Mouse (Mus musculus) adrenal gland, adult 2 months (tissue): ENCODE measurements around the gene Fbxo48. TPM values are rescaled to one million over a fixed set of nuclear protein-coding genes. Genes with fewer than 3 reads are reported as not detected.

Experiments used
- DNase-seq: peaks from one replicate; pipeline ENCODE4 v3.0.0; 2021
- long read RNA-seq: library from polyadenylated mRNA; stranded (forward); transcript quantifications from one replicate; pipeline ENCODE4 v2.0.0, GENCODE M21; 2021
- polyA plus RNA-seq: library from polyadenylated mRNA; depleted of rRNA; stranded (reverse); fragments of >200 nt; gene quantifications from 2 replicates; pipeline ENCODE4 v1.2.3, GENCODE M21; 2012; rRNA removed
- total RNA-seq, 2 experiments: library from RNA; stranded (reverse); gene quantifications; 2 replicates each; pipeline ENCODE4 v1.2.3; 2021

Fbxo48 gene
- total RNA-seq (under 1 TPM; 0.32 to 0.52 TPM), polyA plus RNA-seq (0.11 and 0.15 TPM in 2 replicates)
- long read RNA-seq: 0 reads

- peak; percentile 96 for DNase-seq
Measured at GRCm38 (mm10) chr11:16950976-16951760, at the start of gene Fbxo48. Gene Fbxo48 (plus strand): TSS chr11:16951375.

GRCm38 (mm10) chr11:16904302-16905011 lies 46.7 kb upstream of the Fbxo48 start:
- peak; percentile 37 for DNase-seq

GRCm38 (mm10) chr11:16905012-16905332 lies 46.2 kb upstream of the Fbxo48 start:
- no peak for DNase-seq

- DNase-seq: no peak
Measured at GRCm38 (mm10) chr11:16906530-16906929, 44.6 kb upstream of the Fbxo48 start.

- DNase-seq: peak; percentile 22
Measured at GRCm38 (mm10) chr11:16907517-16908129, 43.6 kb upstream of the Fbxo48 start.

GRCm38 (mm10) chr11:16914756-16915155 lies 36.4 kb upstream of the Fbxo48 start:
- DNase-seq: no peak

GRCm38 (mm10) chr11:16915850-16916249 lies 35.3 kb upstream of the Fbxo48 start:
- DNase-seq: no peak

GRCm38 (mm10) chr11:16917512-16917911 lies 33.7 kb upstream of the Fbxo48 start:
- no peak for DNase-seq

GRCm38 (mm10) chr11:16932159-16932558 lies 19.0 kb upstream of the Fbxo48 start:
- DNase-seq: no peak

- no peak for DNase-seq
Measured at GRCm38 (mm10) chr11:16935577-16936236, 15.5 kb upstream of the Fbxo48 start.

GRCm38 (mm10) chr11:16941103-16941793 lies 9.9 kb upstream of the Fbxo48 start:
- no peak for DNase-seq

GRCm38 (mm10) chr11:16941973-16942452 lies 9.2 kb upstream of the Fbxo48 start:
- DNase-seq: no peak

- DNase-seq: no peak
Measured at GRCm38 (mm10) chr11:16943016-16943415, 8.2 kb upstream of the Fbxo48 start.

- DNase-seq: peak; percentile 39
Measured at GRCm38 (mm10) chr11:16948756-16949155, 2.4 kb upstream of the Fbxo48 start.

- DNase-seq: no peak
Measured at GRCm38 (mm10) chr11:16950226-16950975, 774 bp upstream of the Fbxo48 start.

- no peak for DNase-seq
Measured at GRCm38 (mm10) chr11:16951761-16952010, 511 bp downstream of the Fbxo48 start.

GRCm38 (mm10) chr11:16956115-16956862 lies 5.1 kb downstream of the Fbxo48 start:
- DNase-seq: no peak

GRCm38 (mm10) chr11:16957030-16957429 lies 5.9 kb downstream of the Fbxo48 start:
- DNase-seq: no peak

GRCm38 (mm10) chr11:16958520-16958919 lies 7.3 kb downstream of the Fbxo48 start:
- no peak for DNase-seq

- peak; percentile 14 for DNase-seq
Measured at GRCm38 (mm10) chr11:16967806-16968205, 16.6 kb downstream of the Fbxo48 start.
